8 mouse cellular contexts compared by ENCODE assay signal in the genomic region with DNA sequence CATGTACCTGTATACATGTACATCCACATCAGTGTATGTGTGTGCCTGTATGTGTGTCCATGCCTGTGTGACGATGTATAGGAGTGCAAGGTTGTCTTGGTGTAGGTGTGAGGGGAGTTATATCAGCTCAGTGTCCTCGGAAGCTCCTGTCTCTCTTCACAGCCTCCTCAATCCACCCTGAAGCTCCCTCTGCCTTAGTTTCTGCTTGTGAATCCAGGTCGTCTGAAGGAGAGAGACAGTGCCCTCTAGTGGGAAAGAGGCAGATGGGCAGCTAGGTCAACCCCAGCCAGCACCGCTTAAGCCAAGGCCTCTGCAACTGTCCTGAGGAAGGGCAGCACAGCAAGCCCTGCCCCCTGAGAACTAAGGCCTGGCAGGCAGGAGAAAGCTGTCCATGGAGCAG. TPM values are rescaled to one million over a fixed set of nuclear protein-coding genes. Genes with fewer than 3 reads are reported as not detected.
A peak's percentile ranks its signal among the peaks of the same experiment; 100 is the strongest.
DNase-seq lines count a peak whose midpoint lies in the region; ATAC-seq and TF ChIP-seq lines count a peak whose summit lies in the region.

No protein-coding gene starts in this region.

- H3K4me1 ChIP-seq in forebrain, postnatal 0 days (ENCODE audit: insufficient read depth), result no peaks in the 10 kb centered on the region
- H3K4me1 ChIP-seq in kidney, adult 2 months (ENCODE audit: control insufficient read depth, insufficient read depth, low read length), result no peaks in the 10 kb centered on the region

- H3K36me3 ChIP-seq in forebrain, postnatal 0 days (ENCODE audit: insufficient read depth), result peaks cover 21% of the 10 kb centered on the region
- H3K36me3 ChIP-seq in kidney, adult 2 months (ENCODE audit: control insufficient read depth, insufficient read depth, low read length), result no peaks in the 10 kb centered on the region

- TF ChIP-seq CTCF in forebrain, postnatal 0 days (IDR thresholded peaks at IDR 0.05; ENCODE audit: low read depth), result peak; percentile 95
- peak; percentile 93 for TF ChIP-seq CTCF in kidney, adult 2 months (conservative IDR thresholded peaks at IDR 0.05; ENCODE audit: insufficient read depth, insufficient read length, low read depth, low read length)

- no peak overlapping the region for H3K27ac ChIP-seq in forebrain, postnatal 0 days (ENCODE audit: low read depth, low read length)
- H3K27ac ChIP-seq in kidney, adult 2 months (ENCODE audit: insufficient read depth, low read depth, low read length), result no peak overlapping the region

- no peak overlapping the region for H3K4me3 ChIP-seq in forebrain, postnatal 0 days (ENCODE audit: low read depth, low read length)
- no peak overlapping the region for H3K4me3 ChIP-seq in kidney, adult 2 months (ENCODE audit: insufficient read depth, low read depth, low read length)

- no peak for TF ChIP-seq POLR2A in kidney, adult 2 months (IDR thresholded peaks at IDR 0.05; ENCODE audit: low read depth, low read length)

- H3K9me3 ChIP-seq in forebrain, postnatal 0 days (ENCODE audit: low read length), result no peaks in the 10 kb centered on the region

- H3K27me3 ChIP-seq in forebrain, postnatal 0 days (ENCODE audit: insufficient read depth, low read length), result no peaks in the 10 kb centered on the region
- H3K27me3 ChIP-seq in kidney, adult 2 months (replicated peaks; ENCODE audit: control insufficient read depth, insufficient read depth, low read length), result no peaks in the 10 kb centered on the region

- no peak overlapping the region for H3K9ac ChIP-seq in forebrain, postnatal 0 days

- DNase-seq in CD4-positive, CD25-positive, alpha-beta regulatory T cell, adult 2 months (ENCODE audit: low read depth, low spot score), result peak; percentile 67
- peak; percentile 79 for DNase-seq in ES-CJ7 (ENCODE audit: low read depth, low spot score)
- DNase-seq in cerebellum, adult 9-10 months, result peak; percentile 89
- peak; percentile 74 for DNase-seq in forebrain, postnatal 0 days
- DNase-seq in kidney, adult 2 months, result peak; percentile 57
- peak; percentile 65 for DNase-seq in lung, postnatal 14 days
- peak; percentile 55 for DNase-seq in ovary, postnatal 36 days (ENCODE audit: low spot score)

- ATAC-seq in CD4-positive, CD25-positive, alpha-beta regulatory T cell, adult 4 months, result no peak
- peak; percentile 73 for ATAC-seq in forebrain, postnatal 0 days

- no peak overlapping the region for H3K4me2 ChIP-seq in forebrain, postnatal 0 days (ENCODE audit: low read depth)

- 8% methylated on average over 4 of the region's 4 CpGs for WGBS in forebrain, postnatal 0 days
- 8% methylated on average over 4 of the region's 4 CpGs for WGBS in kidney, adult 2 months

RNA-seq across cellular contexts. Expression of a gene that starts 13.2 kb away (rescaled TPM):
- 10 to 100 TPM; 10.0 to 14.8 TPM for polyA plus RNA-seq in CD4-positive, CD25-positive, alpha-beta regulatory T cell, adult 4 months (2017; shearing (Covaris generic))
- total RNA-seq in forebrain, postnatal 0 days (2014; rRNA removed), result 89.7 and 90.1 TPM in 2 replicates
- 93.6 and 107 TPM in 2 replicates for polyA plus RNA-seq in forebrain, postnatal 0 days (2015; fragmentation: Nextera tagmentation; extraction: Ambion mirVana)
- polyA plus RNA-seq in kidney, adult 2 months (2012; rRNA removed), result 27.7 and 29.5 TPM in 2 replicates

RNA-seq across cellular contexts. Expression of a gene that starts 16.6 kb away (rescaled TPM):
- polyA plus RNA-seq in CD4-positive, CD25-positive, alpha-beta regulatory T cell, adult 4 months (2017; shearing (Covaris generic)), result not detected
- total RNA-seq in forebrain, postnatal 0 days (2014; rRNA removed), result not detected in 2 replicates
- not detected in 2 replicates for polyA plus RNA-seq in forebrain, postnatal 0 days (2015; fragmentation: Nextera tagmentation; extraction: Ambion mirVana)
- 0.58 TPM in 1 of 2 replicates, not detected in the other for polyA plus RNA-seq in kidney, adult 2 months (2012; rRNA removed)

RNA-seq across cellular contexts. Expression of a gene that starts 18.5 kb away (rescaled TPM):
- under 1 TPM in 1 of 2 experiments, not detected in 1; 0.52 TPM for polyA plus RNA-seq in CD4-positive, CD25-positive, alpha-beta regulatory T cell, adult 4 months (2017; shearing (Covaris generic))
- 81.9 and 99.1 TPM in 2 replicates for total RNA-seq in forebrain, postnatal 0 days (2014; rRNA removed)
- 24.7 and 28.1 TPM in 2 replicates for polyA plus RNA-seq in forebrain, postnatal 0 days (2015; fragmentation: Nextera tagmentation; extraction: Ambion mirVana)
- polyA plus RNA-seq in kidney, adult 2 months (2012; rRNA removed), result 0.34 and 0.37 TPM in 2 replicates

RNA-seq across cellular contexts. Expression of a gene that starts 28.6 kb away (rescaled TPM):
- polyA plus RNA-seq in CD4-positive, CD25-positive, alpha-beta regulatory T cell, adult 4 months (2017; shearing (Covaris generic)), result under 1 TPM in 1 of 2 experiments, not detected in 1; 0.41 TPM
- 6.0 and 6.1 TPM in 2 replicates for total RNA-seq in forebrain, postnatal 0 days (2014; rRNA removed)
- polyA plus RNA-seq in forebrain, postnatal 0 days (2015; fragmentation: Nextera tagmentation; extraction: Ambion mirVana), result 3.9 and 4.3 TPM in 2 replicates
- polyA plus RNA-seq in kidney, adult 2 months (2012; rRNA removed), result 427 and 506 TPM in 2 replicates

RNA-seq across cellular contexts. Expression of a gene that starts 36.7 kb away (rescaled TPM):
- polyA plus RNA-seq in CD4-positive, CD25-positive, alpha-beta regulatory T cell, adult 4 months (2017; shearing (Covaris generic)), result 100 to 1,000 TPM; 139 to 168 TPM
- 69.0 and 86.2 TPM in 2 replicates for total RNA-seq in forebrain, postnatal 0 days (2014; rRNA removed)
- polyA plus RNA-seq in forebrain, postnatal 0 days (2015; fragmentation: Nextera tagmentation; extraction: Ambion mirVana), result 177 and 209 TPM in 2 replicates
- polyA plus RNA-seq in kidney, adult 2 months (2012; rRNA removed), result 263 and 269 TPM in 2 replicates

Comparison
In these comparisons a context has a peak if more than half of its experiments do, and no peak if none do; other contexts are left out.
1. RNA of a gene that starts 18.5 kb away (polyA plus RNA-seq): 24.7 to 28.1 TPM in forebrain, postnatal 0 days; 0.52 TPM in CD4-positive, CD25-positive, alpha-beta regulatory T cell, adult 4 months and 0.34 to 0.37 TPM in kidney, adult 2 months; every median in the first group is over 10 times any median in the second.
2. Peak in every context shown above with its lines, with median percentiles within 50 percentile points of each other: DNase-seq.